Mouse (Mus musculus) mammary gland, adult 2 months (tissue): ENCODE results near the gene Atp8b4. TPM values are rescaled to one million over a fixed set of nuclear protein-coding genes. Genes with fewer than 3 reads are reported as not detected.

Experiments
- polyA plus RNA-seq: library from polyadenylated mRNA; depleted of rRNA; stranded (reverse); fragments of >200 nt; gene quantifications from 2 replicates; pipeline ENCODE4 v1.2.3, GENCODE M21; 2012; ENCODE audit warnings: low replicate concordance; rRNA removed

The Atp8b4 gene
- 1.4 and 3.1 TPM in 2 replicates for polyA plus RNA-seq

GRCm38 (mm10) chr2:126500521-126500920 lies at the start of gene Atp8b4:
TSS of gene Atp8b4 (minus strand) at chr2:126500674.

Other genes starting within 250 kb of the Atp8b4 start
- gene Slc27a2, start 51.7 kb upstream of the Atp8b4 start, polyA plus RNA-seq, result 6.2 and 6.5 TPM in 2 replicates
- 2.5 and 4.0 TPM in 2 replicates for gene Hdc, start 118.6 kb upstream of the Atp8b4 start, polyA plus RNA-seq
- gene Gabpb1, start 175.7 kb upstream of the Atp8b4 start, polyA plus RNA-seq, result 7.8 and 12.0 TPM in 2 replicates
- 12.0 and 19.9 TPM in 2 replicates for gene Usp8, start 206.7 kb upstream of the Atp8b4 start, polyA plus RNA-seq